Comparison of ENCODE assay signal across 18 mouse cellular contexts in the genomic region with DNA sequence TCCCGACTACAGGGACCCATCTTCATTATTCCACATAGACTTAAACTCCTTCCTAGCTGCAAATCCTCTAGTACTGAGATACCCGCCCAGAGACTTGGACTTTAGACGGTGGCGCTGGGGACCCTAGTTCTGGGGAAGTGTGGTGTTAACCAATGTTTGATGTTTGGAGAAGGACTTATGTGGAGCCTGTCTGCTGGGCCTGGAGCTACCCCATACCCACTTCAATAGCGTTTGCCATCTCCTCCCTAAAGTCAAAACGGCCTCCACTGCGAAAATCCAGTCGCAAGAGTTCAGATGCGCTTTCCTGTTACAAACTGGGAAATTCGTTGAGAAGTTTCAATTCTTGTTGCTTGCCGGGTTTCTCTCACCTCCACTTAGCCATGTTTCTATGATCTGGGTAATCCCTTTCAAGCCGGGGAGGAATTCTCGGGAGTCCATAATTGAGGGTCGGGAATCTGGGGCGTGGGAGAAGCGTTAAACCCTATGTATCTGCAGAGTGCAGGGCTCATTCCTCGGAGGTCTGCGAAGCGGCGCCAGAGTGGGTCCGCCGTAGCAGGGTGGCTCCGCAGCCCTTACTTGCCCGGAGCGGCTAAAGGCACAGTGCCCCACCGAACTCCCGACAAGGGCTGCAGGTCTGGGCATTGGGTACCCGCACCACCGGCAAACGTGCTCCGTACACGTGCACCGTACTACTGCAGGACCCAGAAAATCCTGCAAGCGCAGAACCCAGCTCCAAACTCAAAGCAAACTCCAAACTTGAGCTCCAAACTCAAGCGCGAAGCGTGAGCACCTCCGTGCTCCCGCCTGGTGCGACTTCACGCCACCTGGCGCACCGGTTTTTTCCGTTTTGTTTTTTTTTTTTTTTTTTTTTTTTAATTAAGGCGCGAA. TPM values are rescaled to one million over a fixed set of nuclear protein-coding genes. Genes with fewer than 3 reads are reported as not detected.
DNase-seq lines count a peak whose midpoint lies in the region; ATAC-seq lines count a peak whose summit lies in the region.
"Had no signal": no experiment of that assay in that cellular context is flagged by ENCODE, and none has a peak within 500 bp of the region (broad histone marks: within the 10 kb centered on the region; RNA-seq: fewer than 3 reads in every experiment).

No protein-coding gene starts in this region.

- H3K36me3 ChIP-seq in forebrain, embryonic 11.5 days (ENCODE audit: control insufficient read depth, insufficient read depth, low read length), result no peaks in the 10 kb centered on the region
- no peaks in the 10 kb centered on the region for H3K36me3 ChIP-seq in forebrain, embryonic 13.5 days (ENCODE audit: poor library complexity, severe bottlenecking)
- no peaks in the 10 kb centered on the region for H3K36me3 ChIP-seq in liver, embryonic 11.5 days (ENCODE audit: control insufficient read depth, insufficient read depth, low read length)
- no peaks in the 10 kb centered on the region for H3K36me3 ChIP-seq in liver, embryonic 12.5 days
- no peaks in the 10 kb centered on the region for H3K36me3 ChIP-seq in limb, embryonic 12.5 days
- H3K36me3 ChIP-seq: forebrain, embryonic 15.5 days; G1E; hindbrain, embryonic 13.5 days had no signal

- H3K9me3 ChIP-seq in forebrain, embryonic 11.5 days (ENCODE audit: control insufficient read depth, low read length), result no peaks in the 10 kb centered on the region
- no peaks in the 10 kb centered on the region for H3K9me3 ChIP-seq in forebrain, embryonic 13.5 days (replicated peaks)
- H3K9me3 ChIP-seq in liver, embryonic 11.5 days (ENCODE audit: control insufficient read depth, low read length), result no peaks in the 10 kb centered on the region
- H3K9me3 ChIP-seq in liver, embryonic 12.5 days (replicated peaks), result no peaks in the 10 kb centered on the region
- H3K9me3 ChIP-seq in limb, embryonic 12.5 days, result no peaks in the 10 kb centered on the region
- H3K9me3 ChIP-seq: forebrain, embryonic 15.5 days; hindbrain, embryonic 13.5 days had no signal

- no peak overlapping the region for H3K4me3 ChIP-seq in forebrain, embryonic 11.5 days (ENCODE audit: low read depth, low read length)
- H3K4me3 ChIP-seq in forebrain, embryonic 13.5 days, result no peak overlapping the region
- H3K4me3 ChIP-seq in liver, embryonic 11.5 days (ENCODE audit: low read depth, low read length), result 0 out of 2 replicates have a peak overlapping the region, but pooled peaks have one; percentile 15
- H3K4me3 ChIP-seq in liver, embryonic 12.5 days, result no peak overlapping the region
- H3K4me3 ChIP-seq in limb, embryonic 12.5 days (replicated peaks), result peak overlapping the region; percentile 43; the same call in 1 of the 2 replicates
- H3K4me3 ChIP-seq: forebrain, embryonic 15.5 days; hindbrain, embryonic 13.5 days had no signal

- H3K4me2 ChIP-seq in forebrain, embryonic 11.5 days (ENCODE audit: low read depth, low read length, severe bottlenecking), result no peak overlapping the region
- no peak overlapping the region for H3K4me2 ChIP-seq in forebrain, embryonic 13.5 days
- H3K4me2 ChIP-seq in liver, embryonic 11.5 days, result no peak overlapping the region
- H3K4me2 ChIP-seq in liver, embryonic 12.5 days, result no peak overlapping the region
- H3K4me2 ChIP-seq in limb, embryonic 12.5 days, result peak overlapping the region; percentile 26
- H3K4me2 ChIP-seq: forebrain, embryonic 15.5 days; heart, embryonic 11.5 days; hindbrain, embryonic 13.5 days had no signal

- WGBS in forebrain, embryonic 11.5 days, result under 1% methylated on average over 46 of the region's 46 CpGs
- WGBS in forebrain, embryonic 13.5 days, result under 1% methylated on average over 46 of the region's 46 CpGs
- 3% methylated on average over 46 of the region's 46 CpGs for WGBS in liver, embryonic 11.5 days
- 3% methylated on average over 46 of the region's 46 CpGs for WGBS in liver, embryonic 12.5 days (ENCODE audit: insufficient replicate concordance)
- WGBS in limb, embryonic 12.5 days, result 2% methylated on average over 46 of the region's 46 CpGs

- H3K4me1 ChIP-seq in forebrain, embryonic 11.5 days (replicated peaks; ENCODE audit: control insufficient read depth, insufficient read depth, low read length), result peaks cover 27% of the 10 kb centered on the region
- H3K4me1 ChIP-seq in forebrain, embryonic 13.5 days, result peaks cover 30% of the 10 kb centered on the region
- peaks cover 14% of the 10 kb centered on the region for H3K4me1 ChIP-seq in liver, embryonic 11.5 days (replicated peaks; ENCODE audit: control insufficient read depth, insufficient read depth, low read length)
- H3K4me1 ChIP-seq in liver, embryonic 12.5 days, result peaks cover 14% of the 10 kb centered on the region; the same call in 1 of the 2 replicates
- H3K4me1 ChIP-seq in limb, embryonic 12.5 days (replicated peaks), result peaks cover 31% of the 10 kb centered on the region

- H3K9ac ChIP-seq in forebrain, embryonic 11.5 days (ENCODE audit: low read length), result no peak overlapping the region
- H3K9ac ChIP-seq in forebrain, embryonic 13.5 days, result no peak overlapping the region
- H3K9ac ChIP-seq in liver, embryonic 11.5 days (ENCODE audit: low read depth, low read length), result no peak overlapping the region
- H3K9ac ChIP-seq in liver, embryonic 12.5 days, result no peak overlapping the region
- H3K9ac ChIP-seq in limb, embryonic 12.5 days (replicated peaks), result no peak overlapping the region
- H3K9ac ChIP-seq: forebrain, embryonic 15.5 days; hindbrain, embryonic 13.5 days; liver, postnatal 0 days had no signal

- no peak for ATAC-seq in forebrain, embryonic 11.5 days (replicated peaks; ENCODE audit: low FRiP score)
- no peak for ATAC-seq in forebrain, embryonic 13.5 days
- no peak for ATAC-seq in liver, embryonic 11.5 days (replicated peaks; ENCODE audit: low FRiP score)
- ATAC-seq in liver, embryonic 12.5 days, result no peak
- ATAC-seq in limb, embryonic 12.5 days (ENCODE audit: insufficient number of reproducible peaks, insufficient read depth, low FRiP score, low TSS enrichment, low read depth), result no peak
- ATAC-seq: activated CD4-positive, CD25-positive, alpha-beta regulatory T cell, adult 4 months; forebrain, embryonic 15.5 days; liver, postnatal 0 days had no signal

- peaks cover 89% of the 10 kb centered on the region for H3K27me3 ChIP-seq in forebrain, embryonic 11.5 days (ENCODE audit: control insufficient read depth, insufficient read depth, low read length)
- peaks cover 98% of the 10 kb centered on the region for H3K27me3 ChIP-seq in forebrain, embryonic 13.5 days
- H3K27me3 ChIP-seq in liver, embryonic 11.5 days (replicated peaks; ENCODE audit: control insufficient read depth, insufficient read depth, low read length), result peaks cover 98% of the 10 kb centered on the region
- peaks cover 100% of the 10 kb centered on the region for H3K27me3 ChIP-seq in liver, embryonic 12.5 days (replicated peaks)
- H3K27me3 ChIP-seq in limb, embryonic 12.5 days, result peaks cover 96% of the 10 kb centered on the region

- peak; percentile 63 for DNase-seq in forebrain, embryonic 11.5 days (ENCODE audit: low spot score)
- peak; percentile 54 for DNase-seq in liver, embryonic 11.5 days (ENCODE audit: low spot score)
- peak; percentile 50 for DNase-seq in embryo, embryonic 10.5 days (ENCODE audit: low spot score)
- no peak for DNase-seq in cerebellum, postnatal 36 days
- no peak for DNase-seq in urinary bladder, postnatal 25 days (ENCODE audit: low spot score)
- DNase-seq: cerebellum, adult 18-20 months; gastrocnemius, postnatal 10 days; liver, postnatal 0 days; spleen, adult 18-20 months; thymus, adult 18-20 months had no signal

- H3K27ac ChIP-seq in forebrain, embryonic 11.5 days (ENCODE audit: low read depth, low read length), result no peak overlapping the region
- no peak overlapping the region for H3K27ac ChIP-seq in forebrain, embryonic 13.5 days
- H3K27ac ChIP-seq in liver, embryonic 11.5 days (ENCODE audit: low read depth, low read length), result no peak overlapping the region
- no peak overlapping the region for H3K27ac ChIP-seq in liver, embryonic 12.5 days
- H3K27ac ChIP-seq in limb, embryonic 12.5 days, result no peak overlapping the region
- H3K27ac ChIP-seq: forebrain, embryonic 15.5 days; hindbrain, embryonic 13.5 days had no signal

RNA-seq across cellular contexts. Expression of gene Sim2, which starts 1.5 kb away (rescaled TPM):
- 1.2 and 1.3 TPM in 2 replicates for polyA plus RNA-seq in forebrain, embryonic 11.5 days (2014; fragmentation: Nextera tagmentation; extraction: Ambion mirVana)
- 0.12 and 0.35 TPM in 2 replicates for polyA plus RNA-seq in forebrain, embryonic 13.5 days (2015; fragmentation: Nextera tagmentation; extraction: Ambion mirVana)
- 0.04 and 0.15 TPM in 2 replicates for polyA plus RNA-seq in liver, embryonic 11.5 days (2014; fragmentation: Nextera tagmentation; extraction: Ambion mirVana)
- polyA plus RNA-seq in liver, embryonic 12.5 days (2016; fragmentation: Nextera tagmentation; extraction: Ambion mirVana), result not detected in 2 replicates
- 2.0 and 2.3 TPM in 2 replicates for polyA plus RNA-seq in limb, embryonic 12.5 days (2016; fragmentation: Nextera tagmentation; extraction: Ambion mirVana)
- polyA plus RNA-seq: activated CD4-positive, CD25-positive, alpha-beta regulatory T cell, adult 4 months; G1E; hindbrain, embryonic 13.5 days; liver, postnatal 0 days had no signal

Comparison
In these comparisons a context has a peak if more than half of its experiments do, and no peak if none do; other contexts are left out.
1. H3K4me3 ChIP-seq: peak in liver, embryonic 11.5 days (single experiment) and limb, embryonic 12.5 days (single experiment); none in forebrain, embryonic 11.5 days (single experiment), forebrain, embryonic 13.5 days (single experiment) and liver, embryonic 12.5 days (single experiment).
2. DNase-seq: peak in forebrain, embryonic 11.5 days (single experiment), liver, embryonic 11.5 days (single experiment) and embryo, embryonic 10.5 days (single experiment); none in cerebellum, postnatal 36 days (0 of 2) and urinary bladder, postnatal 25 days (single experiment).